Mouse (Mus musculus) heart, adult 2 months (tissue): ENCODE results near the gene Nrbf2.

Source experiments
- CTCF ChIP-seq: fragments of 200-600 bp; IDR thresholded peaks from 2 replicates; pipeline ENCODE4 v1.8.1; 2022; ENCODE audit warnings: antibody characterized with exemption, mild to moderate bottlenecking, moderate library complexity
- EP300 ChIP-seq: fragments of 200-500 bp; IDR thresholded peaks from 2 replicates; pipeline ENCODE4 v1.6.1; 2011; ENCODE audit warnings: low read depth, low read length, control low read depth; ENCODE audit not compliant: insufficient read depth
- POLR2A ChIP-seq: fragments of 200-500 bp; IDR thresholded peaks from 2 replicates; pipeline ENCODE4 v1.6.1; 2011; ENCODE audit warnings: mild to moderate bottlenecking, low read depth, low read length, control low read depth; ENCODE audit not compliant: insufficient read depth

DNA sequence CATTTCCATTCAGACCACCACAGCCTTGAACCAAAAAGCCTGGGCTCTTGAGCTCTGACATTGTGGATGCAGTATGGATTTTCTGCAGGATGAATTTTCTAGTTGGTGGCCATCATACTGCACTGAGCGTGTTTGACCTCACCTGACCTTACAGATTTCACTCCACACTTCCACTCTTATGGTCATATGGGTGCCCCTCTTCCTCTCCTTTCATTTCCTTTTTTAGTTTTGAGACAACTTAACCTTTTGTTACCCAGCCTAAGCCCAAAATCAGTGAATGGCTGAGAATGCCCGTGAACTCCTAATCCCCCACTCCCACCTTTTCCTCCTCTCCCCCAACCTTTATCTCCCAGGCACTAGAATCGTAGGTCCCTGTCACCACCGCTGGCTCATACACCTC, 5.5 kb upstream of the Nrbf2 start:
- TF ChIP-seq CTCF (no peak), POLR2A (no peak), EP300 (no peak)
